Mouse (Mus musculus) CH12.LX (cell line): ENCODE data around the gene Gjb4. TPM values are rescaled to one million over a fixed set of nuclear protein-coding genes. Genes with fewer than 3 reads are reported as not detected.

Experiments
- DNase-seq: peaks from one replicate; pipeline ENCODE4 v3.0.0-alpha.2; 2013; ENCODE audit errors: extremely low read depth
- H3K27ac ChIP-seq: 2 replicates; pipeline ENCODE4 v1.5.1; 2012; ENCODE audit warnings: low read depth, mild to moderate bottlenecking, control low read depth, moderate library complexity; ENCODE audit not compliant: insufficient read depth
- H3K27me3 ChIP-seq: replicated peaks from 2 replicates; pipeline ENCODE3; 2012; ENCODE audit warnings: inconsistent platforms
- H3K36me3 ChIP-seq, 2 experiments: replicated peaks in 1 of 2; 2 replicates each; pipeline versions ENCODE3 to v1.6.1; 2012; ENCODE audit warnings: inconsistent platforms in 1 of 2, low read length in 1 of 2, mild to moderate bottlenecking in 1 of 2, mixed read lengths in 1 of 2, moderate library complexity in 1 of 2; ENCODE audit not compliant: control insufficient read depth in 1 of 2, insufficient read depth in 1 of 2
- H3K4me1 ChIP-seq, 2 experiments: 2 replicates each; pipeline ENCODE4 v1.6.1; 2012; ENCODE audit warnings: inconsistent platforms in 1 of 2, moderate library complexity in 1 of 2; ENCODE audit not compliant: insufficient read depth in 2 of 2, control insufficient read depth in 1 of 2
- H3K4me2 ChIP-seq: 2 replicates; pipeline ENCODE4 v1.6.1; 2012; ENCODE audit warnings: low read depth, mild to moderate bottlenecking, control low read depth; ENCODE audit not compliant: poor library complexity, insufficient read depth, severe bottlenecking
- H3K4me3 ChIP-seq, 3 experiments: fragments of 150-350 bp in 1 of 3; sonication (generic) in 1 of 3; replicated peaks in 1 of 3; 2 replicates each; pipeline versions ENCODE3 to v1.5.1; 2011 to 2012; ENCODE audit warnings: low read depth in 2 of 3, low read length in 2 of 3, mild to moderate bottlenecking in 2 of 3, moderate library complexity in 2 of 3, control low read depth in 1 of 3, improper control_type of control experiment in 1 of 3, inconsistent platforms in 1 of 3, mixed read lengths in 1 of 3; ENCODE audit not compliant: poor library complexity in 1 of 3
- H3K79me2 ChIP-seq: replicated peaks from 2 replicates; pipeline ENCODE4 v1.6.1; 2012; ENCODE audit warnings: mild to moderate bottlenecking, moderate library complexity; ENCODE audit not compliant: control insufficient read depth, poor library complexity, insufficient read depth, severe bottlenecking; ENCODE audit errors: extremely low read depth
- H3K9ac ChIP-seq: 2 replicates; pipeline ENCODE4 v1.6.1; 2012; ENCODE audit warnings: low read depth, mild to moderate bottlenecking, control low read depth, moderate library complexity; ENCODE audit not compliant: insufficient read depth
- H3K9me3 ChIP-seq: replicated peaks from 2 replicates; pipeline ENCODE3; 2012; ENCODE audit warnings: low read length, inconsistent platforms, mixed read lengths
- CHD1 ChIP-seq: IDR thresholded peaks from 2 replicates; pipeline ENCODE4 v1.6.1; 2012; ENCODE audit warnings: low read depth, low read length, improper control_type of control experiment, inconsistent platforms
- CTCF ChIP-seq, 2 experiments: IDR thresholded peaks in 1 of 2; conservative IDR thresholded peaks in 1 of 2; 2 replicates each; pipeline ENCODE4 v1.5.1; 2011 to 2012; ENCODE audit warnings: low read depth in 2 of 2, low read length in 2 of 2, improper control_type of control experiment in 1 of 2, inconsistent platforms in 1 of 2, mild to moderate bottlenecking in 1 of 2, moderate library complexity in 1 of 2
- E2F4 ChIP-seq: IDR thresholded peaks from 2 replicates; pipeline ENCODE4 v1.6.1; 2011; ENCODE audit warnings: low read depth, low read length, improper control_type of control experiment; ENCODE audit not compliant: insufficient replicate concordance
- MEF2A ChIP-seq: IDR thresholded peaks from 2 replicates; pipeline ENCODE4 v1.6.1; 2014; ENCODE audit warnings: low read depth, mild to moderate bottlenecking, inconsistent platforms, low read length, improper control_type of control experiment, borderline replicate concordance
- MYC ChIP-seq: IDR thresholded peaks from 2 replicates; pipeline ENCODE4 v1.6.1; 2011; ENCODE audit warnings: low read depth, mild to moderate bottlenecking, improper control_type of control experiment, low read length
- NRF1 ChIP-seq: IDR thresholded peaks from 2 replicates; pipeline ENCODE4 v1.6.1; 2014; ENCODE audit warnings: low read depth, mild to moderate bottlenecking, inconsistent platforms, low read length, improper control_type of control experiment, moderate library complexity
- POLR2A ChIP-seq: IDR thresholded peaks from 2 replicates; pipeline ENCODE4 v1.6.1; 2011; ENCODE audit warnings: low read depth, mild to moderate bottlenecking, improper control_type of control experiment, low read length
- SMC3 ChIP-seq: IDR thresholded peaks from 2 replicates; pipeline ENCODE4 v1.6.1; 2011; ENCODE audit warnings: low read depth, low read length, improper control_type of control experiment
- TBP ChIP-seq: conservative IDR thresholded peaks from 2 replicates; pipeline ENCODE4 v1.6.1; 2011; ENCODE audit warnings: low read depth, low read length, improper control_type of control experiment
- TCF12 ChIP-seq: IDR thresholded peaks from 2 replicates; pipeline ENCODE4 v1.6.1; 2014; ENCODE audit warnings: low read depth, mild to moderate bottlenecking, inconsistent platforms, low read length, improper control_type of control experiment
- ZC3H11A ChIP-seq: IDR thresholded peaks from 2 replicates; pipeline ENCODE4 v1.6.1; 2012; ENCODE audit warnings: low read depth, mild to moderate bottlenecking, inconsistent platforms, low read length, improper control_type of control experiment
- dilution Hi-C: fragments of 300-500 bp; cut with MboI; formaldehyde crosslinking; loops from 2 replicates; pipeline ENCODE4 v1.14.3; 2020; ENCODE audit warnings: low sequenced_read_pairs; ENCODE audit not compliant: extremely low pct_unique_long_range_greater_than_20kb, extremely low pct_ligation_motif_present
- in situ Hi-C: fragments of 300-500 bp; cut with MboI; formaldehyde crosslinking; loops from 3 replicates; pipeline ENCODE4 v1.14.3; 2019; ENCODE audit warnings: low sequenced_read_pairs, low pct_ligation_motif_present, low pct_unique_long_range_greater_than_20kb, mixed read lengths
- polyA plus RNA-seq: library from polyadenylated mRNA; unstranded; fragments of >175 nt; gene quantifications from 2 replicates; pipeline ENCODE4 v1.2.1, GENCODE M21; 2012; ENCODE audit warnings: low read depth; ENCODE audit not compliant: insufficient read length
- total RNA-seq, 2 experiments: library from RNA; depleted of rRNA; stranded (reverse); fragments of 300-350 nt in 1 of 2; fragments of >200 nt in 1 of 2; gene quantifications; 2 replicates each; pipeline ENCODE4 v1.2.3; 2012 to 2014

The Gjb4 gene
- total and polyA plus RNA-seq, 3 experiments, result not detected

- dilution Hi-C loops, result no loop called here
- Histone ChIP-seq H3K36me3 (no peaks in the 10 kb centered on the region), H3K9ac (no peak within 1 kb of the TSS), H3K4me3 (peak within 1 kb of the TSS in 2 of 3 experiments; percentile 12 to 46), H3K4me1 (peaks cover 0 to 9% of the 10 kb centered on the region in 2 experiments; a peak in 1 of 4 replicates), H3K9me3 (no peaks in the 10 kb centered on the region), H3K27me3 (peaks cover 47% of the 10 kb centered on the region), H3K27ac (no peak within 1 kb of the TSS), H3K79me2 (no peaks in the 10 kb centered on the region), H3K4me2 (peak within 1 kb of the TSS; percentile 76)
- DNase-seq, result peak; percentile 45
- TF ChIP-seq CTCF (conservative IDR thresholded peaks at IDR 0.05 in 1 of 2, IDR thresholded peaks at IDR 0.05 in 1 of 2; ENCODE audit: low read depth in 2 of 2, low read length in 2 of 2), result peak in 1 of 2 experiments; percentile 36; a peak in 2 of 4 replicates
- 0 out of 2 replicates have a peak, but pooled peaks have one; percentile 3 for TF ChIP-seq SMC3
- no peak for TF ChIP-seq E2F4
- peak; percentile 55; the same call in 1 of the 2 replicates for TF ChIP-seq NRF1
- peak; percentile 39; the same call in 1 of the 2 replicates for TF ChIP-seq MEF2A
- in situ Hi-C loops, result no loop called here
These were observed 40.0 kb downstream of the Gjb4 start, which contains the start of gene Gja4 for GRCm38 (mm10) chr4:127313861-127314260. Gja4 (minus strand) TSS chr4:127314039.

- H3K36me3 ChIP-seq, result no peaks in the 10 kb centered on the region
- no peaks in the 10 kb centered on the region for H3K79me2 ChIP-seq
- H3K27ac ChIP-seq, result no peak overlapping the region
- dilution Hi-C loops, result no loop called here
- H3K27me3 ChIP-seq, result peaks cover 41% of the 10 kb centered on the region
- TF ChIP-seq TCF12 (no peak), CHD1 (no peak), MYC (no peak), E2F4 (no peak), POLR2A (no peak)
- no peak overlapping the region for H3K9ac ChIP-seq
- no peak overlapping the region for H3K4me3 ChIP-seq
- in situ Hi-C loops, result no loop called here
- no peak overlapping the region for H3K4me2 ChIP-seq
- peaks cover 0 to 9% of the 10 kb centered on the region in 2 experiments; a peak in 1 of 4 replicates for H3K4me1 ChIP-seq
- H3K9me3 ChIP-seq, result no peaks in the 10 kb centered on the region
- no peak for DNase-seq
These were observed 41.5 kb downstream of the Gjb4 start for GRCm38 (mm10) chr4:127312349-127312748.

- H3K36me3 ChIP-seq, result no peaks in the 10 kb centered on the region
- no peaks in the 10 kb centered on the region for H3K9me3 ChIP-seq
- no peak overlapping the region for H3K27ac ChIP-seq
- H3K4me3 ChIP-seq, result no peak overlapping the region
- H3K4me1 ChIP-seq, result peaks cover 0 to 9% of the 10 kb centered on the region in 2 experiments; a peak in 1 of 4 replicates
- peaks cover 41% of the 10 kb centered on the region for H3K27me3 ChIP-seq
- no peaks in the 10 kb centered on the region for H3K79me2 ChIP-seq
- TF ChIP-seq ZC3H11A (no peak), TBP (no peak)
- H3K9ac ChIP-seq, result no peak overlapping the region
- dilution Hi-C loops, result no loop called here
- H3K4me2 ChIP-seq, result no peak overlapping the region
- DNase-seq, result no peak
- in situ Hi-C loops, result no loop called here
These were observed 42.3 kb downstream of the Gjb4 start for GRCm38 (mm10) chr4:127311561-127311960.
